Mouse (Mus musculus) megakaryocyte, embryonic 14.5 days (primary cell): Measurements from ENCODE around the gene Sp2. TPM values are rescaled to one million over a fixed set of nuclear protein-coding genes. Genes with fewer than 3 reads are reported as not detected.

ENCODE experiments used
- H3K27me3 ChIP-seq: replicated peaks from 2 replicates; pipeline ENCODE3; 2012; ENCODE audit warnings: inconsistent platforms
- H3K36me3 ChIP-seq: replicated peaks from 2 replicates; pipeline ENCODE3; 2012; ENCODE audit warnings: low read length, inconsistent platforms, mixed read lengths
- H3K4me1 ChIP-seq: 2 replicates; pipeline ENCODE4 v1.6.1; 2012; ENCODE audit warnings: inconsistent platforms
- H3K4me3 ChIP-seq: replicated peaks from 2 replicates; pipeline ENCODE3; 2012; ENCODE audit warnings: moderate library complexity, mild to moderate bottlenecking, inconsistent platforms
- H3K9me3 ChIP-seq: 2 replicates; pipeline ENCODE4 v1.6.1; 2012; ENCODE audit warnings: inconsistent platforms
- FLI1 ChIP-seq: IDR thresholded peaks from 2 replicates; pipeline ENCODE4 v1.6.1; 2012; ENCODE audit warnings: low read length, inconsistent platforms, mixed read lengths
- GATA1 ChIP-seq: IDR thresholded peaks from 3 replicates; pipeline ENCODE4 v1.6.1; 2012; ENCODE audit warnings: mixed read lengths, low read length, inconsistent platforms, borderline replicate concordance
- polyA plus RNA-seq: library from polyadenylated mRNA; stranded (reverse); fragments of >175 nt; gene quantifications from 2 replicates; pipeline ENCODE4 v1.2.3, GENCODE M21; 2012; ENCODE audit warnings: low replicate concordance; ENCODE audit not compliant: insufficient read depth

Sp2 gene
- polyA plus RNA-seq, 1 experiment = 34.2 TPM

DNA sequence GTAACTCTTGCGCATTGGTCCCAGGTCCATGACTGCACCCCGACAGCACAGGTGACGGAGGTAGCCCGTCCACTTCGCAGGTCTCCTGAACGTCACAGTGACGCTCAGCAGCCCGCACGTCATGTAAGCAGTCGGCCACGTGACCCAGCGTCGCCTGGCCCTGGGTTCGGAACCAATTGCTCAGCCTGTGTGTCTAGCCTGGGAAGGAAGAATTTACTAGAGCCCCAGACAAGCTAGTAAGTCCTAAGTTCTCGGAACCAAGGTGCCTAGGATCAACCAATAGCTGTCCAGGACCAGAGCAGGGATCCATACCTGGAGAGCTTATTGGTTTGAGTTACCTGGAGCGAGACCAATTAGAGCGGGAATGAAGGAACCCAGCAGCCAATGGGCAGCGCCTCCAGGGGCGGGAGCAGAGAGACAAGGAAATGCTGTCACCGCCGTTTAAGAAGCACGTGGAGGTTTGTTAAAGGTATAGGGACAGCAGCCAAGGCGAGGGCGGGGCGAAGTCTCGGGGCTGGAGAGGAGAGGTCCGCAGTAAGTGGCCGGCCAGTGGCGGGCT, 38.9 kb downstream of the Sp2 start, which contains the start of gene Pnpo:
Gene Pnpo (minus strand): TSS at position 241 of the 559 bp plus-strand sequence.
- H3K36me3 ChIP-seq = peaks cover 49% of the 10 kb centered on the region
- no peaks in the 10 kb centered on the region for H3K9me3 ChIP-seq
- TF ChIP-seq FLI1 (no peak; the same call in 1 of the 2 replicates), GATA1 (no peak)
- H3K4me1 ChIP-seq = peaks cover 86% of the 10 kb centered on the region
- peak within 1 kb of the TSS; percentile 97 for H3K4me3 ChIP-seq
- H3K27me3 ChIP-seq = no peaks in the 10 kb centered on the region

- peaks cover 51% of the 10 kb centered on the region for H3K36me3 ChIP-seq
- TF ChIP-seq FLI1 (no peak), GATA1 (no peak)
- H3K4me1 ChIP-seq = peaks cover 80% of the 10 kb centered on the region
- no peaks in the 10 kb centered on the region for H3K9me3 ChIP-seq
- no peak overlapping the region for H3K4me3 ChIP-seq
- no peaks in the 10 kb centered on the region for H3K27me3 ChIP-seq
These were observed 40.7 kb downstream of the Sp2 start for GRCm38 (mm10) chr11:96941989-96942590.

DNA sequence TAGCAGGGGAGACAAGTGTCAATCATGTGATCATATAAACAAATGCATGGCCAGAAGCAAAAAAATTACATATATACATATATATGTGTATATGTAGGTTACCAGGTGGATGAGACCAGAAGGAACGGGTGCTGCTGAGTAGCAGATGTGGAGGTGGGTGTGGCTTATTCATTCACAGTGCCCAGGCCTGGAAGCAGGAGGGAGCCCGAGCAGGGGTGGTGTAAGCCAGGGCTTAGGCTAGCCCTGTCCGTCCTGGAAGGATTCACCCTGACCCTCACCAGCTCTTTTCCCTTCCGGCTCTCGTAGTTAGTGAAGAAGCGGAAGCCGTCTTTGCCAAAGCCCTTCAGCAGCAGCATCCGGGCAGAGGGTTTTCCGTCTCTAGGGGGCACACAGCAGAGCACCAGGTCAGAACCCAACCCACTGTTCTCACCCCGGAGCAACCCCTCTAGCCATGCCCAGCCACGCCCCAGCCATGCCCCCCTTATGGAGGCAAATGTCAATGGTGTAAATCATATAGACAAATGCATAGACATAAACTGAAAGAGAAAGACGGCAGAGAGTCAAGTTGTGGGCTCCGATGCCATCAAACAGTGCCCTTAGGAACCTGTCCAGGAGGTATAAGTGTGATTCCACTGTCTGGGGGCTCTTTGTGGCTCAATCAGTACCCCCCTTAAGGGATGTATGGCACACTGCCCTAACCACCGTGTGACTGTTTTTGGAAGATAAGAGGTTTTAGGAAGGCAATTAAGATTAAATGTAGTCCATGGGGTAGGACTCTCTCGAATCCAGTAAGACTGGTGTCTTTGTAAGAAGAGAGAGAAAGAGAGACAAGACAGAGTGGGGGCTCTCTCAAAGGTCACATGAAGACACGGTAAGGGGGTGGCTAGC, 41.9 kb downstream of the Sp2 start:
- TF ChIP-seq FLI1 (no peak), GATA1 (no peak)
- Histone ChIP-seq H3K9me3 (no peaks in the 10 kb centered on the region), H3K4me3 (no peak overlapping the region), H3K4me1 (peaks cover 83% of the 10 kb centered on the region), H3K27me3 (no peaks in the 10 kb centered on the region), H3K36me3 (peaks cover 46% of the 10 kb centered on the region)

- TF ChIP-seq FLI1 = no peak
- no peak for TF ChIP-seq GATA1
- no peaks in the 10 kb centered on the region for H3K27me3 ChIP-seq
- no peak overlapping the region for H3K4me3 ChIP-seq
- H3K36me3 ChIP-seq = peaks cover 46% of the 10 kb centered on the region
- peaks cover 83% of the 10 kb centered on the region for H3K4me1 ChIP-seq
- no peaks in the 10 kb centered on the region for H3K9me3 ChIP-seq
These were observed 44.3 kb downstream of the Sp2 start for GRCm38 (mm10) chr11:96938426-96938800.

DNA sequence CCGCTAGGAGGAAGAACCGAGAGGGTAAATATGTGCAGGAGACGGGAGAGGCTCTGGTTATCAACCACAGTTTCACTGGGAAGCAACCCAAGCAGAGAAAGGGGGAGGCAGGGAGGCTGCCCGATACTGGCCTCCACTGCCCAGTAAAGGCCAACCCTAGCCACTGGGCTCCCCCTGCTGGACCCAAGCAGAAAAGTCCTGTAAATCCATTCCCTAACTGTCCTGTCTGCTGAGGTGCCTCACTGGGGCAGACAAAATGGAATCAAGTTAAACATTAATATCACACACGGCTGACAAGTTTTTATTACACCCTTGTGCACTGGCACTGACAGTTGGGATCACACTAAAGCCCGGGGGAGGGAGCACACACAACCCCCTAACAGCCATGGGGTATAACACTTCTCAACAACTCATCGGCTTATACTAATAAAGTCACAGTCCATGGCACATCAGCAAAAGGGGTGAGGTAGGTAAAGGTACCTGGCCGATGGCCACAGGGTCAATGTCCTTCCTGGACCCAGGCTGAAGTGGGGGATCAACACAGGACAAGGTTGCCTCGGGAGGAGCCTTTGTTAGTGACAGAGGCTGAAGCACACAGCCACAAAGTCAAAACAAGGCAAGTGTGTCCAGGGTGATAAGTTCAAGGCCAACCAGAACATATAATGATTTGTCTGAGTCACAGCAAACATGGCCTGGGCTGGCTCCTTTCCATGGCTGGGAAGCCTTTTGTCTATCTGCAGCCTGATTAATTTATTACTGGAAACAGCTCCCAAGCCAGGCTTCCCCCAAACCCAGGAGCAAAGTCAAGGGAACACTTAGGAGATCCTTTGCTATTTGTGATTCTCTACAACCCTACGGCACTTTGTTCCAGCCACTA, 45.0 kb downstream of the Sp2 start:
- peak overlapping the region; percentile 3 for H3K4me3 ChIP-seq
- peaks cover 46% of the 10 kb centered on the region for H3K36me3 ChIP-seq
- TF ChIP-seq FLI1 (no peak), GATA1 (no peak)
- H3K27me3 ChIP-seq = no peaks in the 10 kb centered on the region
- H3K9me3 ChIP-seq = no peaks in the 10 kb centered on the region
- H3K4me1 ChIP-seq = peaks cover 82% of the 10 kb centered on the region

DNA sequence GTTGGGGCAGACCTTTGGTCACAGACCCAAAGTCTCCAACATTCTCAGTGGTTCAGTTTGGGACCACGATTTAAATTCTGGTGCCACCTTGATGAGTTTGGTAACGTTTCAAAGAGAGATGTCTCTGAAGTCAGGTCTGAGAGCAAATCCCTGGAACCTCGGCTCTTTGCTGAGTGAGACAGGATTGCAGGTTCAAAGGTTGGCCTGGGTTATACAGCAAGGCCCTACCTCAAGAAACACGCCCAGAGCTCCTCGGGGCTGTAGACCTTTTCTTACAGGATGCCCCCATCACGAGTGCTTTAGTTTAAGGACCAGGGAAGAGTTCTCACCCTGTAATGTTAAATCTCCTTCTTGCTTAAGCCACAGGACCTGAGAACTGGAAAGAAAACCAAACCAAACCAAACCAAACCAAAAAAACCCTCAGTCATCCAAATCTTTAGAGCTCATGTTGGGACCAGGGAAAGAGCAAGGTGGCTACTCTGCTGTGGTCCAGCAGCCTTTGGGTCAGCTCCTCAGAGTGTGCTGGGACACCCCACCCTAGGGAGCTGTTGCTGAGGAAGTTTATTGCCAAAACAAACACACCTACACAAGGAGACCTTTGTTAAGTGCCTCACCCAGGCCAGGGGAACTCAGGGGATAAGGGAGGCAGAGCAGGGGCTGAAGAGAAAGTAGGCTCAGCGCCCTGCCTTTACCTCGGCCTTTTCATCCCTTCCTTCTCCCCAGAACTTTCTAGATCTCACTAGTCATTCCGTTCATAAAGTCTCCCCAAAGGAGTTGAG, 46.7 kb downstream of the Sp2 start:
- peaks cover 35% of the 10 kb centered on the region for H3K36me3 ChIP-seq
- peaks cover 73% of the 10 kb centered on the region for H3K4me1 ChIP-seq

GRCm38 (mm10) chr11:96934921-96935356, 47.8 kb downstream of the Sp2 start:
- peaks cover 75% of the 10 kb centered on the region for H3K4me1 ChIP-seq
- TF ChIP-seq FLI1 = no peak
- H3K9me3 ChIP-seq = no peaks in the 10 kb centered on the region
- peaks cover 13% of the 10 kb centered on the region for H3K27me3 ChIP-seq
- peaks cover 24% of the 10 kb centered on the region for H3K36me3 ChIP-seq
- H3K4me3 ChIP-seq = peak overlapping the region; percentile 65

More for the DNA sequence above, 46.7 kb downstream of the Sp2 start:
- Histone ChIP-seq H3K9me3 (no peaks in the 10 kb centered on the region), H3K4me3 (no peak overlapping the region), H3K27me3 (peaks cover 8% of the 10 kb centered on the region)
- TF ChIP-seq GATA1 = no peak
- TF ChIP-seq FLI1 = no peak

GRCm38 (mm10) chr11:96933562-96934276, 49.0 kb downstream of the Sp2 start:
- Histone ChIP-seq H3K27me3 (peaks cover 25% of the 10 kb centered on the region), H3K4me1 (peaks cover 83% of the 10 kb centered on the region), H3K9me3 (no peaks in the 10 kb centered on the region), H3K4me3 (peak overlapping the region; percentile 4), H3K36me3 (peaks cover 12% of the 10 kb centered on the region)
- TF ChIP-seq FLI1 (no peak), GATA1 (no peak)
